21 mouse cellular contexts compared by ENCODE assay signal in genomic region chr11:3722861-3723260, GRCm38 (mm10).
DNase-seq lines count a peak whose midpoint lies in the region; ATAC-seq and TF ChIP-seq lines count a peak whose summit lies in the region.
"Had no signal": no experiment of that assay in that cellular context is flagged by ENCODE, and none has a peak within 500 bp of the region (broad histone marks: within the 10 kb centered on the region; RNA-seq: fewer than 3 reads in every experiment).

No protein-coding gene starts in this region.

- peak overlapping the region; percentile 67; the same call in 1 of the 2 replicates for H3K27ac ChIP-seq in layer of hippocampus, adult 2 months
- H3K27ac ChIP-seq: gastrocnemius, adult 2 months; hindbrain, embryonic 14.5 days; hindbrain, postnatal 0 days had no signal

- no peak for ATAC-seq in erythroid progenitor cell, adult 5-6 weeks (replicated peaks; ENCODE audit: low FRiP score, poor library complexity, severe bottlenecking)
- ATAC-seq: CD4-positive, CD25-positive, alpha-beta regulatory T cell, adult 4 months; forebrain, embryonic 14.5 days; forebrain, postnatal 0 days; hindbrain, postnatal 0 days; inflammation-experienced regulatory T-cells, adult 6 months; intestine, postnatal 0 days had no signal

- DNase-seq in cerebellum, adult 9-10 months = peak; percentile 32
- no peak for DNase-seq in cerebellum, postnatal 14 days
- no peak for DNase-seq in layer of hippocampus, adult 2 months (ENCODE audit: low spot score in 2 of 2)
- DNase-seq in layer of hippocampus, adult 9-10 months (ENCODE audit: low spot score) = no peak
- DNase-seq in retina, adult 2 months (ENCODE audit: low read depth, low spot score) = peak; percentile 88
- no peak for DNase-seq in retina, embryonic 14.5 days (ENCODE audit: low spot score)
- DNase-seq: adrenal gland, adult 2 months; adrenal gland, postnatal 14 days; cerebellum, adult 11 months; cerebellum, postnatal 25 days; forebrain, postnatal 0 days; gastrocnemius, adult 2 months; gastrocnemius, postnatal 14 days; heart, adult 11 months had no signal

- no peak for TF ChIP-seq CTCF in layer of hippocampus, adult 2 months (conservative IDR thresholded peaks at IDR 0.05)

- no peak overlapping the region for H3K4me3 ChIP-seq in layer of hippocampus, adult 2 months
- H3K4me3 ChIP-seq: gastrocnemius, adult 2 months had no signal

Comparison
In these comparisons a context has a peak if more than half of its experiments do, and no peak if none do; other contexts are left out.
1. DNase-seq: peak in cerebellum, adult 9-10 months (single experiment) and retina, adult 2 months (single experiment); none in cerebellum, postnatal 14 days (0 of 2), layer of hippocampus, adult 2 months (0 of 2), layer of hippocampus, adult 9-10 months (single experiment) and retina, embryonic 14.5 days (single experiment).